Mouse (Mus musculus) embryonic facial prominence, embryonic 14.5 days (tissue): ENCODE measurements at regions not wholly inside any gene's neighbourhood (a gene's known extent, or its start where the extent isn't known, plus 50 kb on each side); places are given as distances from the start of the nearest gene placed in this dataset.
A peak's percentile ranks its signal among the peaks of the same experiment; 100 is the strongest.

Experiments
- ATAC-seq: fragments of 200-750 bp; cut with Nextera tagmentation; 2 replicates; pipeline ENCODE4 v1.8.0; 2017; ENCODE audit warnings: low read depth, moderate number of reproducible peaks, moderate TSS enrichment
- DNase-seq: peaks from one replicate; pipeline ENCODE4 v3.0.0-alpha.2; 2015; ENCODE audit warnings: low spot score
- H3K27ac ChIP-seq: fragments of 300-500 bp; sonication (generic); replicated peaks from 2 replicates; pipeline ENCODE4 v1.5.1; 2014; ENCODE audit warnings: low read depth, mild to moderate bottlenecking, low read length, moderate library complexity
- H3K27me3 ChIP-seq: fragments of 300-500 bp; sonication (generic); replicated peaks from 2 replicates; pipeline ENCODE4 v1.6.1; 2014; ENCODE audit warnings: low read length; ENCODE audit not compliant: control insufficient read depth, insufficient read depth
- H3K36me3 ChIP-seq: fragments of 300-500 bp; sonication (generic); 2 replicates; pipeline ENCODE4 v1.6.1; 2014; ENCODE audit warnings: low read length, mixed read lengths; ENCODE audit not compliant: control insufficient read depth, insufficient read depth
- H3K4me1 ChIP-seq: fragments of 300-500 bp; sonication (generic); 2 replicates; pipeline ENCODE4 v1.6.1; 2014; ENCODE audit warnings: antibody characterized with exemption, low read length; ENCODE audit not compliant: control insufficient read depth, insufficient read depth
- H3K4me2 ChIP-seq: fragments of 300-500 bp; sonication (generic); 2 replicates; pipeline ENCODE4 v1.6.1; 2014; ENCODE audit warnings: low read depth, mild to moderate bottlenecking, low read length, moderate library complexity, mixed read lengths
- H3K4me3 ChIP-seq: fragments of 300-500 bp; sonication (generic); 2 replicates; pipeline ENCODE4 v1.5.1; 2014; ENCODE audit warnings: low read depth, mild to moderate bottlenecking, low read length
- H3K9ac ChIP-seq: fragments of 300-500 bp; sonication (generic); 2 replicates; pipeline ENCODE4 v1.6.1; 2014; ENCODE audit warnings: low read depth, mild to moderate bottlenecking, low read length, moderate library complexity, mixed read lengths
- H3K9me3 ChIP-seq: fragments of 300-500 bp; sonication (generic); 2 replicates; pipeline ENCODE4 v1.6.1; 2016; ENCODE audit warnings: low read length; ENCODE audit not compliant: control insufficient read depth
- WGBS: fragments of 180-500 bp; shearing (Covaris S2); extraction: QIAGEN DNeasy Blood & Tissue Kit; methylation state at CpG from one replicate; pipeline ENCODE4 v1.1.7; 2014; 5-methylcytosine and 5-hydroxymethylcytosine counted together

GRCm38 (mm10) chr14:80369448-80370153, 385.7 kb downstream of the Olfm4 start:
- H3K4me3 ChIP-seq = no peak overlapping the region
- no peak overlapping the region for H3K27ac ChIP-seq
- no peak overlapping the region for H3K9ac ChIP-seq
- no peaks in the 10 kb centered on the region for H3K36me3 ChIP-seq
- H3K9me3 ChIP-seq = no peaks in the 10 kb centered on the region
- no peaks in the 10 kb centered on the region for H3K27me3 ChIP-seq
- WGBS = 63% methylated on average over 11 of the region's 11 CpGs
- H3K4me2 ChIP-seq = no peak overlapping the region
- peak; percentile 18 for DNase-seq
- H3K4me1 ChIP-seq = no peaks in the 10 kb centered on the region
- ATAC-seq = no peak

GRCm38 (mm10) chr14:80374290-80374689, 390.4 kb downstream of the Olfm4 start:
- peak; percentile 20 for DNase-seq
- H3K9me3 ChIP-seq = no peaks in the 10 kb centered on the region
- no peaks in the 10 kb centered on the region for H3K36me3 ChIP-seq
- H3K27ac ChIP-seq = no peak overlapping the region
- ATAC-seq = no peak
- no peak overlapping the region for H3K4me2 ChIP-seq
- H3K9ac ChIP-seq = no peak overlapping the region
- H3K4me1 ChIP-seq = no peaks in the 10 kb centered on the region
- no peaks in the 10 kb centered on the region for H3K27me3 ChIP-seq
- 59% methylated on average over 1 of the region's 1 CpGs for WGBS
- no peak overlapping the region for H3K4me3 ChIP-seq

GRCm38 (mm10) chr14:80377064-80377463, 393.2 kb downstream of the Olfm4 start:
- Histone ChIP-seq H3K9me3 (no peaks in the 10 kb centered on the region), H3K4me3 (no peak overlapping the region), H3K27ac (no peak overlapping the region), H3K4me2 (no peak overlapping the region), H3K36me3 (no peaks in the 10 kb centered on the region), H3K9ac (no peak overlapping the region), H3K4me1 (no peaks in the 10 kb centered on the region), H3K27me3 (no peaks in the 10 kb centered on the region)
- ATAC-seq = no peak
- 52% methylated on average over 1 of the region's 1 CpGs for WGBS
- DNase-seq = no peak

GRCm38 (mm10) chr14:80391418-80391817, 407.5 kb downstream of the Olfm4 start:
- Histone ChIP-seq H3K4me2 (no peak overlapping the region), H3K27me3 (no peaks in the 10 kb centered on the region), H3K9me3 (no peaks in the 10 kb centered on the region), H3K4me3 (no peak overlapping the region), H3K27ac (no peak overlapping the region), H3K36me3 (no peaks in the 10 kb centered on the region), H3K9ac (no peak overlapping the region), H3K4me1 (no peaks in the 10 kb centered on the region)
- 84% methylated on average over 2 of the region's 2 CpGs for WGBS
- no peak for ATAC-seq
- peak; percentile 16 for DNase-seq

- Histone ChIP-seq H3K4me3 (no peak overlapping the region), H3K27ac (no peak overlapping the region), H3K27me3 (no peaks in the 10 kb centered on the region), H3K9ac (no peak overlapping the region), H3K9me3 (no peaks in the 10 kb centered on the region), H3K4me2 (no peak overlapping the region), H3K4me1 (no peaks in the 10 kb centered on the region), H3K36me3 (no peaks in the 10 kb centered on the region)
- 94% methylated on average over 2 of the region's 2 CpGs for WGBS
- DNase-seq (no peak), ATAC-seq (no peak)
Measured at GRCm38 (mm10) chr14:80408317-80408716, 424.4 kb downstream of the Olfm4 start.

GRCm38 (mm10) chr14:80418810-80419325, 435.0 kb downstream of the Olfm4 start:
- 80% methylated on average over 3 of the region's 3 CpGs for WGBS
- Histone ChIP-seq H3K36me3 (no peaks in the 10 kb centered on the region), H3K4me3 (no peak overlapping the region), H3K27me3 (no peaks in the 10 kb centered on the region), H3K4me2 (no peak overlapping the region), H3K9ac (no peak overlapping the region), H3K4me1 (no peaks in the 10 kb centered on the region), H3K27ac (no peak overlapping the region), H3K9me3 (no peaks in the 10 kb centered on the region)
- DNase-seq (no peak), ATAC-seq (no peak)

- Histone ChIP-seq H3K4me1 (no peaks in the 10 kb centered on the region), H3K36me3 (no peaks in the 10 kb centered on the region), H3K27ac (no peak overlapping the region), H3K9ac (no peak overlapping the region), H3K4me3 (no peak overlapping the region), H3K4me2 (no peak overlapping the region), H3K27me3 (no peaks in the 10 kb centered on the region), H3K9me3 (no peaks in the 10 kb centered on the region)
- DNase-seq = no peak
- ATAC-seq = no peak
Measured at GRCm38 (mm10) chr14:80443820-80444219, 459.9 kb downstream of the Olfm4 start.

- 51% methylated on average over 1 of the region's 1 CpGs for WGBS
- H3K4me2 ChIP-seq = no peak overlapping the region
- no peak for ATAC-seq
- no peaks in the 10 kb centered on the region for H3K4me1 ChIP-seq
- no peaks in the 10 kb centered on the region for H3K27me3 ChIP-seq
- no peak for DNase-seq
- H3K27ac ChIP-seq = no peak overlapping the region
- H3K36me3 ChIP-seq = no peaks in the 10 kb centered on the region
- H3K9ac ChIP-seq = no peak overlapping the region
- no peaks in the 10 kb centered on the region for H3K9me3 ChIP-seq
- H3K4me3 ChIP-seq = no peak overlapping the region
Measured at GRCm38 (mm10) chr14:80471470-80471869, 487.6 kb downstream of the Olfm4 start.

GRCm38 (mm10) chr14:80479918-80480317, 496.0 kb downstream of the Olfm4 start:
- DNase-seq = no peak
- Histone ChIP-seq H3K9ac (no peak overlapping the region), H3K4me1 (no peaks in the 10 kb centered on the region), H3K4me2 (no peak overlapping the region), H3K27ac (no peak overlapping the region), H3K36me3 (no peaks in the 10 kb centered on the region), H3K9me3 (no peaks in the 10 kb centered on the region), H3K27me3 (no peaks in the 10 kb centered on the region), H3K4me3 (no peak overlapping the region)
- ATAC-seq = no peak
